Mouse (Mus musculus): Measurements from ENCODE around the gene Reg3b. TPM values are rescaled to one million over a fixed set of nuclear protein-coding genes. Genes with fewer than 3 reads are reported as not detected.
"Not testable (repeated sequence)": the region's sequence is repeated elsewhere in the genome, so short reads cannot be mapped to it uniquely, and the experiment has no call there.

Reg3b gene
- polyA plus RNA-seq, 1 experiment: 0.43 TPM

- Histone ChIP-seq H3K27ac (ENCODE audit: control insufficient read depth, insufficient read depth, low read depth, low read length) (no peak within 1 kb of the TSS), H3K4me1 (ENCODE audit: control insufficient read depth, insufficient read depth, low read length) (no peaks in the 10 kb centered on the region), H3K36me3 (ENCODE audit: control insufficient read depth, insufficient read depth, low read length) (no peaks in the 10 kb centered on the region), H3K27me3 (ENCODE audit: control insufficient read depth, insufficient read depth, low read length) (no peaks in the 10 kb centered on the region), H3K4me3 (ENCODE audit: control insufficient read depth, low read depth, low read length) (no peak within 1 kb of the TSS)
- no peak for TF ChIP-seq CTCF (IDR thresholded peaks at IDR 0.05; ENCODE audit: control insufficient read depth, insufficient read depth, insufficient replicate concordance, low read depth, low read length)
- no peak for TF ChIP-seq POLR2A (IDR thresholded peaks at IDR 0.05; ENCODE audit: control insufficient read depth, low read depth, low read length)
These were observed 8.3 kb downstream of the Reg3b start, which contains the start of gene Reg3d for GRCm38 (mm10) chr6:78378765-78379164. TSS of gene Reg3d (minus strand) at chr6:78378865.

GRCm38 (mm10) chr6:78380409-78380808, 10.0 kb downstream of the Reg3b start, which contains the start of gene Reg3a:
TSS of gene Reg3a (plus strand) at chr6:78380709.
- H3K36me3 ChIP-seq (ENCODE audit: control insufficient read depth, insufficient read depth, low read length): no peaks in the 10 kb centered on the region
- TF ChIP-seq CTCF (IDR thresholded peaks at IDR 0.05; ENCODE audit: control insufficient read depth, insufficient read depth, insufficient replicate concordance, low read depth, low read length) (no peak), POLR2A (IDR thresholded peaks at IDR 0.05; ENCODE audit: control insufficient read depth, low read depth, low read length) (no peak)
- H3K4me1 ChIP-seq (ENCODE audit: control insufficient read depth, insufficient read depth, low read length): no peaks in the 10 kb centered on the region
- no peak within 1 kb of the TSS for H3K27ac ChIP-seq (ENCODE audit: control insufficient read depth, insufficient read depth, low read depth, low read length)
- no peak within 1 kb of the TSS for H3K4me3 ChIP-seq (ENCODE audit: control insufficient read depth, low read depth, low read length)
- no peaks in the 10 kb centered on the region for H3K27me3 ChIP-seq (ENCODE audit: control insufficient read depth, insufficient read depth, low read length)

DNA sequence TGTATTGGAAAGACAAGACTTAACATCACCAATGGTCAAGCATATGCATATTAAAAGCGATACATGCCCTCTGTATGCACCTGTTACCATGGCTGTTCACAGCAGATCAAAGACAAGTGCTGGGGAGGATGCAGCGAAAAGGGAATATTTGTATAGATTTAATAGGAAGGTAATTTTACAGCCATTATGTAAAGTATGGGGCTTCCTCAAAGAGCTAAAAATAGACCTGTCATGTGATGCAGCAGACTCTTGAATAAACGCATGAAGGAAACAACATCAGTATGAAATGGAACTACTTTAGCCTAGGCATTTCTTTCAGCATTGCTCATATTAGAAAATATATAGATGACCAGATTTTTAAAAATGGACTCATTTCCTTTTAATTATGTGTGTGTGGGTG, 15.2 kb downstream of the Reg3b start:
- Histone ChIP-seq H3K4me1 (ENCODE audit: control insufficient read depth, insufficient read depth, low read length) (no peaks in the 10 kb centered on the region), H3K36me3 (ENCODE audit: control insufficient read depth, insufficient read depth, low read length) (no peaks in the 10 kb centered on the region), H3K27ac (ENCODE audit: control insufficient read depth, insufficient read depth, low read depth, low read length) (no peak overlapping the region), H3K27me3 (ENCODE audit: control insufficient read depth, insufficient read depth, low read length) (no peaks in the 10 kb centered on the region), H3K4me3 (ENCODE audit: control insufficient read depth, low read depth, low read length) (no peak overlapping the region)
- TF ChIP-seq POLR2A (IDR thresholded peaks at IDR 0.05; ENCODE audit: control insufficient read depth, low read depth, low read length) (no peak), CTCF (IDR thresholded peaks at IDR 0.05; ENCODE audit: control insufficient read depth, insufficient read depth, insufficient replicate concordance, low read depth, low read length) (no peak)

GRCm38 (mm10) chr6:78395323-78395722, 24.9 kb downstream of the Reg3b start, which contains the start of gene Reg2:
TSS of gene Reg2 (plus strand) at chr6:78395623.
- H3K4me3 ChIP-seq (ENCODE audit: control insufficient read depth, low read depth, low read length); H3K27me3 ChIP-seq (ENCODE audit: control insufficient read depth, insufficient read depth, low read length); H3K27ac ChIP-seq (ENCODE audit: control insufficient read depth, insufficient read depth, low read depth, low read length); H3K36me3 ChIP-seq (ENCODE audit: control insufficient read depth, insufficient read depth, low read length); H3K4me1 ChIP-seq (ENCODE audit: control insufficient read depth, insufficient read depth, low read length): not testable (repeated sequence)

DNA sequence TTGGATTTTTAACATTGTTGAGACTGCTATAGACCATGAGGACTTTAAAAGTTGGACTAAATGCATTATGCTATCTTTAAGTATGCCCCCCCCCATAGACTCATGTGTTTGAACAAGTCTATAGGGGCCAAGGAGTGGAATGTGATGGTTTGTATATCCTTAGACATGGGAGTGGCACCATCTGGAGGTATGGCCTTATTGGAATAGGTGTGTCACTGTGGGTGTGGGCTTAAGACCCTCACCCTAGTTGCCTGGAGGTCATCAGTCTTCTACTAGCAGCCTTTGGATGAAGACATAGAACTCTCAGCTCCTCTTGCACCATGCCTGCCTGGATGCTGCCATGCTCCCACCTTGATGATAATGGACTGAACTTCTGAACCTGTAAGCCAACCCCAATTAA, 52.0 kb downstream of the Reg3b start, which contains the start of gene Reg1:
Gene Reg1 (plus strand): TSS at position 301 of the 400 bp plus-strand sequence.
- not testable (repeated sequence) for H3K4me1 ChIP-seq (ENCODE audit: control insufficient read depth, insufficient read depth, low read length); H3K27ac ChIP-seq (ENCODE audit: control insufficient read depth, insufficient read depth, low read depth, low read length); H3K36me3 ChIP-seq (ENCODE audit: control insufficient read depth, insufficient read depth, low read length); H3K4me3 ChIP-seq (ENCODE audit: control insufficient read depth, low read depth, low read length); H3K27me3 ChIP-seq (ENCODE audit: control insufficient read depth, insufficient read depth, low read length)

Other genes with a start within 250 kb of the Reg3b start
- 0.32 TPM in 1 of 2 replicates, not detected in the other for gene Reg3d, start 8.2 kb downstream of the Reg3b start, polyA plus RNA-seq (2012; rRNA removed)
- 0.13 and 0.14 TPM in 2 replicates for gene Reg3a, start 10.1 kb downstream of the Reg3b start, polyA plus RNA-seq (2012; rRNA removed)
- not detected in 2 replicates for gene Reg2, start 25.0 kb downstream of the Reg3b start, polyA plus RNA-seq (2012; rRNA removed)
- 0.35 and 0.78 TPM in 2 replicates for gene Reg1, start 52.1 kb downstream of the Reg3b start, polyA plus RNA-seq (2012; rRNA removed)
- 0.35 TPM in 1 of 2 replicates, not detected in the other for gene Reg3g, start 98.2 kb downstream of the Reg3b start, polyA plus RNA-seq (2012; rRNA removed)